Mouse (Mus musculus) left cerebral cortex, adult 11 months (tissue): Measurements from ENCODE around the gene Havcr2.
"Not testable (repeated sequence)": the region's sequence is repeated elsewhere in the genome, so short reads cannot be mapped to it uniquely, and the experiment has no call there.

Source experiments
- DNase-seq: peaks from one replicate; pipeline ENCODE4 v3.0.0; 2022; ENCODE audit warnings: low spot score

Havcr2 gene

GRCm38 (mm10) chr11:46461362-46461761 is 6.6 kb downstream of the Havcr2 start:
- DNase-seq: no peak

GRCm38 (mm10) chr11:46461931-46462330 is 7.2 kb downstream of the Havcr2 start:
- DNase-seq: no peak

- no peak for DNase-seq
Measured at GRCm38 (mm10) chr11:46466878-46467277, 12.1 kb downstream of the Havcr2 start.

GRCm38 (mm10) chr11:46474220-46474619 is 19.5 kb downstream of the Havcr2 start:
- DNase-seq: no peak

DNA sequence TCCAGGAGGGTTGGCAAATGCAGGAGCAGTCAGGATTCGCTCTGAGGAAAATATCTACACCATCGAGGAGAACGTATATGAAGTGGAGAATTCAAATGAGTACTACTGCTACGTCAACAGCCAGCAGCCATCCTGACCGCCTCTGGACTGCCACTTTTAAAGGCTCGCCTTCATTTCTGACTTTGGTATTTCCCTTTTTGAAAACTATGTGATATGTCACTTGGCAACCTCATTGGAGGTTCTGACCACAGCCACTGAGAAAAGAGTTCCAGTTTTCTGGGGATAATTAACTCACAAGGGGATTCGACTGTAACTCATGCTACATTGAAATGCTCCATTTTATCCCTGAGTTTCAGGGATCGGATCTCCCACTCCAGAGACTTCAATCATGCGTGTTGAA is 24.6 kb downstream of the Havcr2 start:
- no peak for DNase-seq

DNA sequence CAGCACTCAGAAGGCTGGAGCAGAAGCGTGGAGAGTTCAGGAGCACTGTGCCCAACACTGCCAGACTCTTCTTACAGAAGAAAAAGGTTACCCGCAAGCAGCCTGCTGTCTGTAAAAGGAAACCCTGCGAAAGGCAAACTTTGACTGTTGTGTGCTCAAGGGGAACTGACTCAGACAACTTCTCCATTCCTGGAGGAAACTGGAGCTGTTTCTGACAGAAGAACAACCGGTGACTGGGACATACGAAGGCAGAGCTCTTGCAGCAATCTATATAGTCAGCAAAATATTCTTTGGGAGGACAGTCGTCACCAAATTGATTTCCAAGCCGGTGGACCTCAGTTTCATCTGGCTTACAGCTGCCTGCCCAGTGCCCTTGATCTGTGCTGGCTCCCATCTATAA is 25.8 kb downstream of the Havcr2 start:
- DNase-seq: peak; percentile 4

DNA sequence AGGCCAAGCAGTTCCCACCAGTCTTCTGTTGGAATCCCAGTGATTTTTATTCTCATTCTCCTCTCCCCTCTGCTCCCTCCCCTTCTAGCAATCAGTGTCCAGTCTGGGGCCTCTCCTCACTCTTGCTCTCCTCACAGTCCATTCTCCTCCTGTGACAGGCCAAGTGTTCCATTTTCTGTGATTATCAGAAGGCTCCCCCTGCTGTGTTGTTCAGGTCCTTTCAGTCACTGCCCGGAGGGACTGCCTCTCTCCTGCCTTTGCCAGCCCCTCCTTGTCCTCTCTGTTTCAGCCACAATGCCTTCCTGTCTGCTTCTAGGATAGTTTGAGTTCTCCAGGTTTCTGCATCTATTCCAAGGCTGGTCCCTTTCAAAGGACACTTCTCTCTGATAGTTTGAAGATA is 33.5 kb downstream of the Havcr2 start:
- DNase-seq: no peak

DNA sequence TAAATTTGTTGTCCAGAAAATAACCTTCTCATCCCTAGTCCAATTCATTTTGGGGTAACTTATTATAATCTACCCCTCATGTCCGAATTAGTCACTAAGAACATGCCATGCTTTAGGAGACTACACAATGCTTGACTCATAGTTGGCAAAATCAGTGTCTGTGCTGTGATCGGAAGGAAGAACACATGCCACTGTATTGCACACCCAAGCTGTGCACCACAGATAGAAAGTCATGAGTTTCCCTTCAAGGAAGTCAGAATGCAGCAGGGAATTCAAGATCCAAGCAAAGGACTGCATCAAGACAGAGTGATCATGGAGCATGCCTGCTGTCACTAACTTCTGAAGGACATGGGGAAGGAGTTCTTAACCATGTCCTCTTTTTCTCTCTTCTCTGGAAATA is 33.9 kb downstream of the Havcr2 start:
- no peak for DNase-seq

DNA sequence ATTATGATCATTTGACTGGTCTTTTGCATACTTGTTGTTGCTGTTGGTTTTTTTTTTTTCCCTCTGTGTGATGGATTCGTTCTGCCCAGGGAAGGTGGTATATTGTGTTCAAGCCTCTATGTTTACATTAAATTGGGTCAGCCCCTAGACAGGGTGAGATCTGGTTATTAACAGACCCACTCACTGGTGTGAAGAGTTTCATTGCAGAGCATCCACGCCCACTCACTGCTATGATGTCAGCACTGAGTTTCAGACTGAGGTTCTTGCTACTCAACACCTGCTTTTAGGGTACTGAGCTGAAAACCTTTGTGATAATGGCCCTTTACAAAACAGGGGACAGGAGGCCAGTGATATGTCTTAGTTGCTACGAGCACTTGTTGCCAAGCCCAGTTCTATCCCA is 52.4 kb downstream of the Havcr2 start:
- no peak for DNase-seq

DNA sequence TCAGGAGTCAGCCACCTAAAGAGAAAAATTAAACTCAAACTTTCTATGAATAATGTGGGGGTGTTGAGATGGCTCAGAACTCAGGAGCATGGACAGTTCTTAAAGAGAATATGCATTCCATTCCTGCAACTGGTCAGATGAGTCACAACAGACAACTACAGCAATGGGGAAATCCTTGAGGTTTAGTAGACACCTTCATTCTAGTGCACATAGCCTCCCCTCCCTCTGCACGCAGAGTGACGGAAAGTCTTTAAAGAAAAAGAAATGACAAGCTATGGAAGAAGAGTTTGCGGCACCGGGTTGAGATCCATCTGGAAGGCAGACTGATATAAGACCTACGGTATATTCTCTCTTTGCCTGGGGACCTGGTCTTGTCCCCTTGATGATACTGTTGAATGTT is 55.2 kb downstream of the Havcr2 start:
- DNase-seq: no peak

- not testable (repeated sequence) for DNase-seq
Measured at GRCm38 (mm10) chr11:46521341-46521740, 66.6 kb downstream of the Havcr2 start.

DNA sequence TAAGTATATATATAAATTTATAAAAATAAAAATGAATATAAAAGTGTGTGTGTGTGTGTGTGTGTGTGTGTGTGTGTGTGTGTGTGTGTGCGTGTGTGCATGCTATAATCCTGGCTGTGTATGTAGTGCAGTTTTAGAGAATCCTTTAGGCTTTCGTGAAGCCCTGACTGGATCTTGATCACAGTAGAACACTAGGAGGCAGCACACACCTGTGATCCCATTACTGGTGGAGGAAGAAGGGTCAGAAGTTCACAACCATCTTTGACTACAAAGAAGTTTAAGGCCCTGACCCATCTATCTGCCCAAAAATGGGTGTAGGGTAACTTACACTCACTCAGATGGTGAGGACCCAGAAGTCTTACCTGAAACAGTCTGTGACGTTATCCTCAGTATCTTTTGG is 68.0 kb downstream of the Havcr2 start:
- DNase-seq: no peak

DNA sequence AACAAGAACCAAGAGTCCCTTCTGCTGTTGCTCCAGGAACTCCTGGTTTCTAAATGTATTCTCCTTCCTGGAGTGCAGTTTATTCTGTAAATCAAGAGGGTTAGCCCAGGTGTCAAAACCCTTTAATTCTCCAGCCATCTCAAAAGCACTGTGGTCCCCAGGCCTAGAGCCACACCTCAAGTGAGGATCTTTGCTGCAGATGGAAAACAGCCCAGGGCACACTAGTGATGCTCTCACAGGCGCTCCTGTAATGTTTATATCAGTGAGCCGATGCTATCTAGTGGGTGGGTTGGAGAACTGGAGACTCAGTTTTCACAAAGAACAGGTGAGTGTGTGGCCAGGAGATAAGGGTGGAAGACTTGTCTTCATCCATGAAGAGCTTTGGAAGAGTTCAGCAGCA is 69.2 kb downstream of the Havcr2 start, which contains the start of gene Gm12169:
TSS of gene Gm12169 (plus strand) at position 301 of the 400 bp plus-strand sequence.
- no peak for DNase-seq

DNA sequence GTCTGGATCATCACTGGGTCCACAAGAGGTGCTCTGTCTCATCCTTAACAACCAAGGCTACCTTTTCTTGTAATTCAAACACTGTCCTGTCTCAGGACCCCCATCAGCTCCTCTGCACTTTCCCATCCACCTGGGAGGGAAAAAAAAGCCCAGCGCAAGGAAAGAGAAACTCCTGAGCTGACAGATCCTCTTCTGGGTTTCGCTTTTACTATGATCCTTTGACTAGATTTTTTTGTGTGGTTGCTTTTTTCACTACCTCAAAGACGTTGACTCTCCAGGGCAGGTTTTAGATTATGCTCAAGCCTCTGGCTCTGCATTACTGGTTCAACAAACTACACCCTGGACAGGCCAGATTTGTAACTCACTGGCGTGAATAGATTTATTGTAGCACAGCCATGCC is 75.4 kb downstream of the Havcr2 start:
- DNase-seq: no peak
